Mouse (Mus musculus) liver, embryonic 11.5 days (tissue): Measurements from ENCODE around the gene Fgfr2. TPM values are rescaled to one million over a fixed set of nuclear protein-coding genes. Genes with fewer than 3 reads are reported as not detected.

Experiments used
- ATAC-seq: fragments of 200-750 bp; cut with Nextera tagmentation; replicated peaks from 2 replicates; pipeline ENCODE4 v1.8.0; 2017; ENCODE audit warnings: moderate number of reproducible peaks, mild to moderate bottlenecking, moderate TSS enrichment, moderate library complexity; ENCODE audit not compliant: low FRiP score
- DNase-seq: peaks from one replicate; pipeline ENCODE4 v3.0.0-alpha.2; 2017; ENCODE audit warnings: low spot score
- H3K27ac ChIP-seq: fragments of 300-500 bp; sonication (generic); 2 replicates; pipeline ENCODE4 v1.5.1; 2014; ENCODE audit warnings: mild to moderate bottlenecking, low read depth, low read length, control low read depth
- H3K27me3 ChIP-seq: fragments of 300-500 bp; sonication (generic); replicated peaks from 2 replicates; pipeline ENCODE4 v1.6.1; 2014; ENCODE audit warnings: low read length, mixed read lengths; ENCODE audit not compliant: control insufficient read depth, insufficient read depth
- H3K36me3 ChIP-seq: fragments of 300-500 bp; sonication (generic); 2 replicates; pipeline ENCODE4 v1.6.1; 2014; ENCODE audit warnings: mild to moderate bottlenecking, low read length, moderate library complexity, mixed read lengths; ENCODE audit not compliant: control insufficient read depth, insufficient read depth
- H3K4me1 ChIP-seq: fragments of 300-500 bp; sonication (generic); replicated peaks from 2 replicates; pipeline ENCODE4 v1.6.1; 2014; ENCODE audit warnings: low read length, mixed read lengths; ENCODE audit not compliant: control insufficient read depth, insufficient read depth
- H3K4me2 ChIP-seq: fragments of 300-500 bp; sonication (generic); 2 replicates; pipeline ENCODE4 v1.6.1; 2014; ENCODE audit warnings: mild to moderate bottlenecking, control low read depth, moderate library complexity
- H3K4me3 ChIP-seq: fragments of 300-500 bp; sonication (generic); 2 replicates; pipeline ENCODE4 v1.5.1; 2014; ENCODE audit warnings: low read depth, low read length, control low read depth
- H3K9ac ChIP-seq: fragments of 300-500 bp; sonication (generic); 2 replicates; pipeline ENCODE4 v1.6.1; 2014; ENCODE audit warnings: low read depth, low read length, control low read depth
- H3K9me3 ChIP-seq: fragments of 300-500 bp; sonication (generic); 2 replicates; pipeline ENCODE4 v1.6.1; 2016; ENCODE audit warnings: low read length, inconsistent platforms, mixed read lengths; ENCODE audit not compliant: control insufficient read depth
- WGBS: fragments of 180-500 bp; shearing (Covaris S2); extraction: QIAGEN DNeasy Blood & Tissue Kit; methylation state at CpG from one replicate; pipeline ENCODE4 v1.1.7; 2014; 5-methylcytosine and 5-hydroxymethylcytosine counted together
- polyA plus RNA-seq: library from polyadenylated mRNA; unstranded; fragments of >200 nt; fragmentation: Nextera tagmentation; extraction: Ambion mirVana; gene quantifications from 2 replicates; pipeline ENCODE4 v1.2.1, GENCODE M21; 2014

Fgfr2 gene
- polyA plus RNA-seq, 1 experiment from 2014 or later = 32.6 TPM

DNA sequence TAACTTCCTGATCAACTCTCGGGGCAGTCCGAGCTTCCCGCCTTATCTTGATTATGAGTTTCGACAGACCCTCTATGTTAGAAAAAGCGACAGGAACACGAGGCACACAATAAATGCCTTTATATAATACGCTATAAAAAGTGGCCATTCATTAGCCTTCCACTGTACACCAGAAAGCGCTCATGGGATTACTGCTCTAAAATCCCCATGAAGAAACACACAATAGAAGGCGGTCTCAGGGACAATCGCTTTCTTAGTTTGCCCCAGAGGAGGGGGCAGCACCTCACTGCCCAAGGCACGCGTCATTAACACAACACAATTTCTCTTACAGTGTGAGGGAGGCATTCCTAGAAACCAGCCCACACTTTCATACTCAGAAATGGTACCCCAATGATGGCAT, 2954.9 kb downstream of the Fgfr2 start:
- no peaks in the 10 kb centered on the region for H3K27me3 ChIP-seq
- no peak overlapping the region for H3K9ac ChIP-seq
- no peak for ATAC-seq
- no peaks in the 10 kb centered on the region; the same call in 1 of the 2 replicates for H3K4me1 ChIP-seq
- H3K27ac ChIP-seq = no peak overlapping the region
- H3K9me3 ChIP-seq = no peaks in the 10 kb centered on the region
- DNase-seq = no peak
- H3K4me3 ChIP-seq = no peak overlapping the region
- H3K36me3 ChIP-seq = peaks cover 3% of the 10 kb centered on the region
- H3K4me2 ChIP-seq = no peak overlapping the region
- 79% methylated on average over 12 of the region's 12 CpGs for WGBS

GRCm38 (mm10) chr7:130167261-130167660, 2955.9 kb downstream of the Fgfr2 start:
- ATAC-seq (no peak), DNase-seq (no peak)
- Histone ChIP-seq H3K27ac (no peak overlapping the region), H3K4me3 (no peak overlapping the region), H3K27me3 (no peaks in the 10 kb centered on the region), H3K36me3 (peaks cover 3% of the 10 kb centered on the region; the same call in 1 of the 2 replicates), H3K4me2 (no peak overlapping the region), H3K4me1 (no peaks in the 10 kb centered on the region; the same call in 1 of the 2 replicates), H3K9me3 (no peaks in the 10 kb centered on the region), H3K9ac (no peak overlapping the region)
- WGBS = 83% methylated on average over 5 of the region's 5 CpGs

GRCm38 (mm10) chr7:130166190-130166589, 2957.0 kb downstream of the Fgfr2 start:
- H3K9me3 ChIP-seq = no peaks in the 10 kb centered on the region
- no peak overlapping the region for H3K27ac ChIP-seq
- H3K9ac ChIP-seq = no peak overlapping the region
- no peak overlapping the region for H3K4me3 ChIP-seq
- no peaks in the 10 kb centered on the region for H3K27me3 ChIP-seq
- no peaks in the 10 kb centered on the region; the same call in 1 of the 2 replicates for H3K4me1 ChIP-seq
- 72% methylated on average over 4 of the region's 4 CpGs for whole genome bisulfite sequencing
- H3K4me2 ChIP-seq = no peak overlapping the region
- ATAC-seq (no peak), DNase-seq (no peak)
- peaks cover 3% of the 10 kb centered on the region; the same call in 1 of the 2 replicates for H3K36me3 ChIP-seq

GRCm38 (mm10) chr7:130165408-130165807, 2957.7 kb downstream of the Fgfr2 start:
- H3K27ac ChIP-seq = no peak overlapping the region; the same call in 1 of the 2 replicates
- DNase-seq (no peak), ATAC-seq (no peak)
- WGBS = 40% methylated on average over 3 of the region's 3 CpGs
- H3K9ac ChIP-seq = no peak overlapping the region
- no peak overlapping the region for H3K4me2 ChIP-seq
- no peaks in the 10 kb centered on the region for H3K9me3 ChIP-seq
- H3K4me3 ChIP-seq = no peak overlapping the region
- H3K27me3 ChIP-seq = no peaks in the 10 kb centered on the region
- no peaks in the 10 kb centered on the region; the same call in 1 of the 2 replicates for H3K4me1 ChIP-seq
- H3K36me3 ChIP-seq = peaks cover 3% of the 10 kb centered on the region; the same call in 1 of the 2 replicates

GRCm38 (mm10) chr7:130162718-130163117, 2960.4 kb downstream of the Fgfr2 start:
- ATAC-seq (no peak), DNase-seq (no peak)
- peaks cover 3% of the 10 kb centered on the region; the same call in 1 of the 2 replicates for H3K36me3 ChIP-seq
- whole genome bisulfite sequencing = 72% methylated on average over 6 of the region's 6 CpGs
- H3K27me3 ChIP-seq = no peaks in the 10 kb centered on the region
- H3K9me3 ChIP-seq = no peaks in the 10 kb centered on the region
- no peaks in the 10 kb centered on the region; the same call in 1 of the 2 replicates for H3K4me1 ChIP-seq
- no peak overlapping the region for H3K4me2 ChIP-seq
- H3K4me3 ChIP-seq = no peak overlapping the region
- no peak overlapping the region for H3K27ac ChIP-seq
- no peak overlapping the region for H3K9ac ChIP-seq

DNA sequence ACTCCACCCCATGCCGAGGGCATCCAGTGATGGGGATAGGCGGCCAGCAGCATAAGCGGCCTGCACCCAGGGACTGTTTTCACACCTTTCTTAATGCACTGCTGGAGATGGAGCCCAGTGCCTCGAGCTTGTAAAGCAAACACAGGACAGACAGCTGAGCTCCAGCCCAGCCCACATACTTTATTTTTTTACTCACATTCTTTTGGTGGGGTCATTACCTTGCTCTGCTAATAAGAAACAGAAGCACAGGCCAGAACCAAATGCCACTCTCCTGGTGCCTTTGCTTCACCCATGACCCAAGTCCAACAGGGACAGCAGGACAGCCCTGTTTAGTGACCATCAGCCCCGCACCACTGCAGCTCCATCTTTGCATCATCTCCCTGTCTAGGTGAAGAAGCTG, 2961.6 kb downstream of the Fgfr2 start:
- Histone ChIP-seq H3K4me1 (no peaks in the 10 kb centered on the region), H3K36me3 (peaks cover 3% of the 10 kb centered on the region; the same call in 1 of the 2 replicates), H3K27ac (no peak overlapping the region), H3K4me2 (no peak overlapping the region), H3K9ac (no peak overlapping the region), H3K27me3 (no peaks in the 10 kb centered on the region), H3K9me3 (no peaks in the 10 kb centered on the region), H3K4me3 (no peak overlapping the region)
- DNase-seq = no peak
- ATAC-seq = no peak
- whole genome bisulfite sequencing = 53% methylated on average over 5 of the region's 5 CpGs

GRCm38 (mm10) chr7:130158845-130159244, 2964.3 kb downstream of the Fgfr2 start:
- no peak for DNase-seq
- no peaks in the 10 kb centered on the region for H3K9me3 ChIP-seq
- H3K9ac ChIP-seq = no peak overlapping the region
- WGBS = 75% methylated on average over 3 of the region's 3 CpGs
- peaks cover 3% of the 10 kb centered on the region; the same call in 1 of the 2 replicates for H3K36me3 ChIP-seq
- H3K27ac ChIP-seq = no peak overlapping the region
- no peaks in the 10 kb centered on the region for H3K27me3 ChIP-seq
- H3K4me2 ChIP-seq = no peak overlapping the region
- H3K4me3 ChIP-seq = no peak overlapping the region
- H3K4me1 ChIP-seq = no peaks in the 10 kb centered on the region
- ATAC-seq = no peak

GRCm38 (mm10) chr7:130153363-130153969, 2969.7 kb downstream of the Fgfr2 start:
- ATAC-seq (no peak), DNase-seq (no peak)
- WGBS = 62% methylated on average over 7 of the region's 7 CpGs
- no peak overlapping the region for H3K27ac ChIP-seq
- no peaks in the 10 kb centered on the region for H3K4me1 ChIP-seq
- no peak overlapping the region for H3K4me3 ChIP-seq
- H3K9me3 ChIP-seq = no peaks in the 10 kb centered on the region
- H3K9ac ChIP-seq = no peak overlapping the region
- no peaks in the 10 kb centered on the region for H3K36me3 ChIP-seq
- H3K27me3 ChIP-seq = no peaks in the 10 kb centered on the region
- H3K4me2 ChIP-seq = no peak overlapping the region

DNA sequence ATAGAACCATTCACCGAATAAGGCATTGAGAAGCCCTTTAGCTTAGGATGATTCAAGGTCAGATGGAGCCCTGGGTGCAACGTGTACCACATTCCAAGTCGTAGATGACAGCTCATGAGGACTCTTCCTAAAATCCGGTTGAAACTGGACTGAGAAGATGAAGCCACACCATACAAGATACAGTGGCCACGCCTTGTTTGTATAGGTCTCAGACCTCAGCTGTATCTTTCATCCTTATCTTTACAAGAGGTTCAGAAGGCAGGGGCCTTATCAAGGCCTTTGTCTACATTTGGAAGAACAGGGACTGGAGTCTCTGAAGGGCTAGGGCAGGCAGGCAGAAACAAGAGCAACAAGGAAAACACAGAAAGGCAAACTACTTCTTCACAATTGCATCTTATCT, 2974.2 kb downstream of the Fgfr2 start:
- Histone ChIP-seq H3K27me3 (no peaks in the 10 kb centered on the region), H3K36me3 (no peaks in the 10 kb centered on the region), H3K9me3 (no peaks in the 10 kb centered on the region), H3K4me1 (no peaks in the 10 kb centered on the region), H3K27ac (no peak overlapping the region), H3K9ac (no peak overlapping the region), H3K4me3 (no peak overlapping the region), H3K4me2 (no peak overlapping the region)
- DNase-seq (no peak), ATAC-seq (no peak)
- 72% methylated on average over 5 of the region's 5 CpGs for WGBS
